Mouse (Mus musculus) cerebellum, postnatal 4 days (tissue): ENCODE data around the gene Tmtc1.

Source experiments
- DNase-seq, 2 experiments: peaks; one replicate each; pipeline ENCODE4 v3.0.0; 2022; ENCODE audit warnings: low spot score in 2 of 2, mixed read lengths in 1 of 2

The Tmtc1 gene

DNA sequence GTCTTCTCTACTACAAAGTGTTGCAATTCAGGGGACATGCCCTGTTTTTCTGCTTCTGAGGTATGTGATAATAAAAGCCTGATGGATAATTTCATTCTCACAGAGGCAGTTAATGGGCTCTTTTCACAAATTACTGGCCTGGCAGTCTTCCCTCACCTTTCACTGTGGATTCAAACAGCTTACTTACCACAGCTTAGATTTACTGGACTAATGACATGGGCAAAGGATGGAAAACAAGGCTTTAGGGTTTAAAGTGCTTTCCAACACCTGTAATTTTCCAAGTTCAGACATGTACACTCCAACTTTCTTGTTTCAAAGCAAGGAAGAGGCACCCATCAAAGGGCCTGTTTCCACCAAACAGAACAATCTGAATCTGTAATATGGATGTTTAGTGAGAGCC lies 129.1 kb downstream of the Tmtc1 start:
- DNase-seq = no peak

DNA sequence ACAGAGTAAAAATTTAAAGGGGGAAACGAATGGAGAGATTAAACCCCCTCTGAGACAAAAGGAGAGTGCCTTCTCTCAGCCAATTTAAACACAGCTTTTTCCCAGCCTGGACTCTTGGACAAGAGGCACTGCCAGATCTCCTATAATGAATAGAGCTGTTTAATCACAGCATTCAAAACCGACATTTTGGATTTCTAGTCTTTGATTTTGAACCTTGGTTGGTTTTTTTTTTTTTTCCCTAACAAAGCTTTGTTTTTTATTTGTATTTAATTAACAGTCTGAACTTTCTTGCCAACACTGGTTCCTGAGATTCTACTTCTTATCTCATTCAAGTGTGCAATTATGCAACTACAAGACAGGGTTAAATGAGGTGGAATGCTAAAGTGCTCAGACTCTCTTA lies 133.2 kb downstream of the Tmtc1 start:
- DNase-seq = no peak

DNA sequence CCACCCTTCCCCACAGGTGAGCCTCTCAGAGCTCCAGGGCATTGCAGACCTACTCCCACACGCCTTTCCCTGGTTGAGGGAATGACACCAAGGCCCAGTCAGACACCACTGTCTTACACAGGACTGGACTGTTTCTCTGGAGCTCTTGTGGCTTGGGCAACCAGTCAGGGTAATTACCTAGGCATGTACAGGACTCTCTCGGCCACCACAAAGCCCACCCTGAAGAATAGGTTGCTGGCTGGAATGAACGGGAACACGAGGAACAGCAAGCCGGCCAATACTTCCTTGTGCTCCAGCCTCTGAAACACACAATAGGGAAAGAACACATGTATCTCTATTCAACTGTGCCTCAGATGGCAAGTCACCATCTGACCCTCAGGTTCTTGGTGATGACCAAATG lies 138.4 kb downstream of the Tmtc1 start:
- DNase-seq = no peak

- no peak for DNase-seq
Observed at GRCm38 (mm10) chr6:148305191-148305590, 139.0 kb downstream of the Tmtc1 start.

GRCm38 (mm10) chr6:148302261-148302660 lies 141.9 kb downstream of the Tmtc1 start:
- DNase-seq = no peak

- no peak for DNase-seq
Observed at GRCm38 (mm10) chr6:148297086-148297485, 147.1 kb downstream of the Tmtc1 start.

DNA sequence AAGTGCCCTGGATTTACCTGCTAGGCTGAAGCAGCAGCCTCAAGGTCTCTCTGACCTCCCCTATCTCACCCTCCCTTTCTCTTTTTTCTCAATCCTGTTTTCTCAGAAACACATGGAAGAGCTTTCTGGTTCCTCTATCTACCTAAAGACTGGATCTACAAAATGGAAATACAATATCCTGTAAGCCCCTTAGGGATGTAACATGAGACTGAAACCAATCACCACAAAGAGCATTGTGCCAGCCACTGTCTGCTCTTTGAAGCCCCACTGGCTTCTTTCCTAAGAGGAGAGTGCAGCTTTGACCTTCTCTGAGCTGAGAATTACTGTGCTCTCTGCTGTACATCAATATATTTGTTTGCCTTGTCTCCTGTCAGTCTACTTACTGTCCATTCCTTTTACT lies 147.8 kb downstream of the Tmtc1 start:
- DNase-seq = no peak

- no peak for DNase-seq
Observed at GRCm38 (mm10) chr6:148294506-148294905, 149.7 kb downstream of the Tmtc1 start.

GRCm38 (mm10) chr6:148290865-148291264 lies 153.3 kb downstream of the Tmtc1 start:
- no peak for DNase-seq

- no peak for DNase-seq
Observed at GRCm38 (mm10) chr6:148283224-148283881, 160.8 kb downstream of the Tmtc1 start.

DNA sequence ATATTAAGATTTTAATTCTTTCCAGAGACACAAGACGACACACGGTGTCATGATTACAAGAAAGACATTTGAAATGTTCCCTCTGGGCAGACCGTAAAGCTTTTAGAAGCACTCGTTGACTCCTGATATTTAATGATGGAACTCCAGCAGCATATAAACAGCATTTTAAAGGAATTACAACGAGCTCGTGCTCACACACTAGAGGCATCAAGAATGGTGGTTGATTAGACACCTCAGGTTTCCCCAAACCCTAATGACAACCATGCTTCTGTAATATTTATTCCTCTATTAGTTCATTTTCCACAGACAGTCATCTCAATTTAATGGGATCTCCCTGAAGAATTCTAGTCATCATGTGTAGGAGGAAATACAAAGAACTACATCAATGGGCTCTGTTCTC lies 164.9 kb downstream of the Tmtc1 start:
- no peak for DNase-seq

DNA sequence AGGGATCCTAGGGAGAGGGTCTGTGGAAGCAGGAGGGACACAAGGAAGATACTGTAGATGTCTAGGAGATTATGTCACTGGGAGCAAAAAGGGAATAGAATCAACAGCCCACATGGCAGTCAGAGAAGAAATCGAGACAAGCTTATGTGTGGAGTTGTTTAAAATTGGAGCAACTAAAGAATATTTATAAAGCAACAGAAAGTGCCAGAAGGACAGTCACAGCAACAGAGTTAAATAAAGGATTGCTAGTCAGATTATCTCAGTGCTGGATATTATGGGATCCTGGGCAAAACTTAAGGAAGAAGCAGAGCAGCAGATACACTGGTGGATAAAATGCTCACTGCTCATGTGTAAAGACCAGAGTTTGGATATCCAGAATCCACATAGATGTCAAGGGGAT lies 167.8 kb downstream of the Tmtc1 start:
- no peak for DNase-seq

GRCm38 (mm10) chr6:148275046-148275445 lies 169.1 kb downstream of the Tmtc1 start:
- no peak for DNase-seq

DNA sequence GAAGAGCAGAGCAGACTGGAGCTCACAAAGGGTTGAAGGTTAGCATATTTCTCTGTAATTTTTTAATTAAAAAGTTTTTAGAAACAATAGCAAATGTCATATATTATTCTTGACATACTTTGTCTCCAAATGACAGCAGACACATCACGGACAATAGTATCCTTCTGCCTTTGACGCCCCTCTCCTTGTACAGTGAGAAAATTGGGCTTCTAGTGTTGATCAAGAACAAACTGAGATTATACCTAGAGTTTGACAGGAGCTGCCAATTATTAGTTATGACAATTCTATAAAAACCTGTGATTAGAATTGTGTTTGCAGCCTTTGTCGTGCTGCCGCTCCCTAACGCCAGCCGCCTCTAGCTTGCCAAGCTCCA lies 183.5 kb downstream of the Tmtc1 start:
- DNase-seq = no peak

- DNase-seq = peak in 1 of 2 experiments; percentile 58
Observed at GRCm38 (mm10) chr6:148259979-148260728, 184.0 kb downstream of the Tmtc1 start.

- DNase-seq = no peak
Observed at GRCm38 (mm10) chr6:148259074-148259473, 185.1 kb downstream of the Tmtc1 start.

- no peak for DNase-seq
Observed at GRCm38 (mm10) chr6:148257805-148258204, 186.4 kb downstream of the Tmtc1 start.

DNA sequence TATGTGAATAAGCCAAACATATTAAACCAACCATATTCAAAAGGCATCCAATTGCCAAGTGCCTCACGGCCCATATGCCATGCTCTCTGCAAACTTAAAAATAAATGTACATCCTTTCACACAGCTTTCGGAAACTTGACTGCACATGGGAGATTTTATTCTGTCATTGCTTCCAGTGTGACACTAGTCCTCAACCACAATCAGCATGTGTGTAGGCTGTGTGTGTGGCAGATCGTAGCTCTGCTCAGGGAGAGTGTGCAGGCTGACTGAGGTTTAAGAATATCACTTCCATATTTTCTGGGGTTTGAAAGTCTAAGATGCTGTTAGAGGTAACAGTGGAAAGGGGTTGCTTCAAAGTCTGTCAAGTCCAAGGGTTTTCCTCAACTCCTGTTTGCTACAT lies 188.1 kb downstream of the Tmtc1 start:
- no peak for DNase-seq

DNA sequence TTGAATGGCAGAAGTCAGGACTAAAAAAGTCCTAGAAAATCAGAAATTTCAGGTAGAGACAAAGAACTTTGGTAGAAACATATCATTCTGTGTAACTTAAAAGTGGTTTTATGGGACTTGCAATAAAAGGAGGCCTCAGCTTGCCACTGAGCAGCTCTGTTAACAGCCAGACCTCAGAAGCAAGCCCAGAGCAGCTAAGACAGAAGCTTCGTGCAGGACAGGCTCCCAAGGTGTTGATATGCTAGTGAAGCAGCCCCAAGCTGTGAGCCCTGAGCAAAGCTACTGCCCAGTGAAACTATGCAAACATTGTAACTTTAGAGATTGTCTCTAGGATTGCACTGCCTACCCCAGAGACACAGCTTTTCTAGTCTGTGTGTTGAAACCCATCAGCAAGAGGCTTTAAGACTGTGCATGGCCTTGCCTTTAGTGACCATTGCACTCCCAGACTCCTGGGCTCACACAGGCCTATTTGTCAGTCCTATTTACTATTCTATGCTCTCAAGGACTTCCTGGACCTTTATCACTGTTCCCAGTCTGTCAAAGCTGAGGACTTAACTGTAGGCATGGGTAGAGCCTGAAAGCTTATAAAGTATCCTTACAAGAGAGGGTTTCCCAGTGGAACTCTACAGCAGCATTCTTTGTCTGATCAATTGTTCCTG lies 188.7 kb downstream of the Tmtc1 start:
- no peak for DNase-seq

DNA sequence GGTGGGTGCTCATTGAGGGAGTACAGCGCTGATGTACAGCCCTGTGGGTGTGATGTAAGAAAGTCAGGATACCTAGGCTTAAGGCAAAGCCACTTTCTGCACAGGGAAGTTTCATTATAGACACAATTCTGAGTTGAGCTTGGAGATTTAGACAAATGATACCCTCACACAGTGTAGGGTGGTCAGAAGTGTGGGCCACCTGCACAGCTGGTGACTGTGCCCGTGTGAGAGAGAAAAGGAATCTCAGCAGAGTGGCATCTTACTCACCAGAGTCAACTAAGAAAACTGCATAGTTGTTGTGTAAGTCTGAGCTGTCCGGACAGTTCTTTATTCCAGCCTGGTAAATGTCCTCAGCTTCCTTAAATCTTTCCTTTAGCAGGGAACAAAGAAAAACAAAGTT lies 195.0 kb downstream of the Tmtc1 start:
- no peak for DNase-seq

- DNase-seq = peak in 1 of 2 experiments; percentile 54
Observed at GRCm38 (mm10) chr6:148248625-148249024, 195.6 kb downstream of the Tmtc1 start.

DNA sequence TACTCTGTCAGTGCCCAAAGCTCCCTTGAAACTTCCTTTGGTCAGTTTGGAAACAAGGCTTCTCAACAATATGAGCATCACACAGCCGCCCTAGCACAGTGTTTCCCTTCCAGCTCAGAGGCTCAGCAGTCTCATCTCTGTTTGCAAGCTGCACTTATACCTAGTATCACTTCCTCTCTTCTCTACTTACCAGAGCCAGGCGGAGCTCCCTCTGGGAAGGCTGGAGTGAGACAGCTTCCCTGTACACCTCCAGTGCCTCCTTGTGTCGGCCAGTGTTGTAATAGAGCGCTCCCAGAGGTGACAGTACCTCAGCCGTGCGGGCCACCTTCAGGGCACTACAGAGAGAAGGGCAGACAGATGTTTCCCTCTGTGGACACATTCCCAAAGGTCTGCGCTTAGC lies 197.6 kb downstream of the Tmtc1 start:
- no peak for DNase-seq

DNA sequence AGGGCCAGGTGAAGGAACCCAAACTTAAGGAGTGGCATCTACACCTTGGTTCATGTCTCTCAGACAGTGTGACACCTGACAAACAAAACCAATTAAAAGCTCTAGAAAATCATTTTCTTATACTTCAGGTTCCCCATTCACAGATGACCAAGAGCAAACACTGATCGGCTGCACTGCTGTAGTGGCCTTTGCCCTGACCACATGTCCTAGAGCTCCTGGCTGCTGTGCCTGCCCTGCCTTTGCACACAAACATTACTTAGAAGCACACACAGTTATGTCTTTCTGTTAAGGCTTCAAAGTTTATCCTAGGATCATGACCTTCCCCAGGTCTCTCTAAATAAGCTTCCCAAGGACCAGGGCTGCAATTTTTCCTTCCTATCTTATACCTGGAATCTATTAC lies 199.4 kb downstream of the Tmtc1 start:
- DNase-seq = no peak
